Mouse (Mus musculus) heart, adult 9 months (tissue): ENCODE results near the gene Brca2.

Experiments used
- DNase-seq, 2 experiments: peaks; one replicate each; pipeline ENCODE4 v3.0.0; 2022; ENCODE audit warnings: low spot score in 2 of 2

The Brca2 gene

GRCm38 (mm10) chr5:150564426-150564825, 42.0 kb downstream of the Brca2 start:
- DNase-seq = no peak

- no peak for DNase-seq
Observed at GRCm38 (mm10) chr5:150566226-150566625, 43.8 kb downstream of the Brca2 start.

GRCm38 (mm10) chr5:150566971-150567370, 44.5 kb downstream of the Brca2 start:
- no peak for DNase-seq

GRCm38 (mm10) chr5:150570496-150571219, 48.2 kb downstream of the Brca2 start:
- no peak for DNase-seq

- DNase-seq = no peak
Observed at GRCm38 (mm10) chr5:150574403-150574802, 52.0 kb downstream of the Brca2 start.

GRCm38 (mm10) chr5:150574885-150575284, 52.5 kb downstream of the Brca2 start:
- DNase-seq = no peak

- no peak for DNase-seq
Observed at GRCm38 (mm10) chr5:150576832-150577231, 54.4 kb downstream of the Brca2 start.

- DNase-seq = no peak
Observed at GRCm38 (mm10) chr5:150578613-150579171, 56.3 kb downstream of the Brca2 start.

GRCm38 (mm10) chr5:150581180-150581579, 58.8 kb downstream of the Brca2 start:
- no peak for DNase-seq

GRCm38 (mm10) chr5:150583181-150583580, 60.8 kb downstream of the Brca2 start:
- no peak for DNase-seq

- DNase-seq = peak in 1 of 2 experiments; percentile 43
Observed at GRCm38 (mm10) chr5:150583622-150584336, 61.3 kb downstream of the Brca2 start.

- no peak for DNase-seq
Observed at GRCm38 (mm10) chr5:150584337-150584729, 61.9 kb downstream of the Brca2 start.

- no peak for DNase-seq
Observed at GRCm38 (mm10) chr5:150589945-150590344, 67.5 kb downstream of the Brca2 start.

GRCm38 (mm10) chr5:150592186-150592903, 69.9 kb downstream of the Brca2 start:
- no peak for DNase-seq

GRCm38 (mm10) chr5:150592904-150593755, 70.7 kb downstream of the Brca2 start:
- DNase-seq = no peak

- peak; percentile 43 to 46 for DNase-seq
Observed at GRCm38 (mm10) chr5:150593756-150594648, 71.6 kb downstream of the Brca2 start.

- DNase-seq = peak in 1 of 2 experiments; percentile 30
Observed at GRCm38 (mm10) chr5:150594649-150595339, 72.4 kb downstream of the Brca2 start.

- no peak for DNase-seq
Observed at GRCm38 (mm10) chr5:150595366-150596016, 73.1 kb downstream of the Brca2 start.

- DNase-seq = no peak
Observed at GRCm38 (mm10) chr5:150597088-150597487, 74.7 kb downstream of the Brca2 start, which contains the start of gene N4bp2l1. Gene N4bp2l1, minus strand, starts transcription at chr5:150597188.
